Mouse (Mus musculus) myocyte (in vitro differentiated cells): ENCODE measurements around the gene Asz1.

ENCODE experiments used
- CEBPB ChIP-seq: IDR thresholded peaks from 2 replicates; pipeline ENCODE4 v1.6.1; 2011; ENCODE audit warnings: mild to moderate bottlenecking, moderate library complexity; ENCODE audit not compliant: poor library complexity, insufficient read depth, severe bottlenecking
- E2F4 ChIP-seq: IDR thresholded peaks from one replicate; pipeline ENCODE4 v1.6.1; 2011; ENCODE audit warnings: mild to moderate bottlenecking, control low read depth, moderate library complexity; ENCODE audit not compliant: insufficient read depth
- MYOD1 ChIP-seq, 3 experiments: IDR thresholded peaks; one replicate each; pipeline ENCODE4 v1.6.1; 2011; ENCODE audit warnings: control low read depth in 2 of 3, low read depth in 2 of 3, mild to moderate bottlenecking in 2 of 3, moderate library complexity in 1 of 3; ENCODE audit not compliant: insufficient read length in 2 of 3, control insufficient read depth in 1 of 3
- MYOG ChIP-seq, 3 experiments: IDR thresholded peaks; one replicate each; pipeline ENCODE4 v1.6.1; 2011; ENCODE audit warnings: control low read depth in 2 of 3, low read depth in 2 of 3, mild to moderate bottlenecking in 2 of 3; ENCODE audit not compliant: insufficient read length in 2 of 3, control insufficient read depth in 1 of 3, insufficient read depth in 1 of 3
- POLR2A ChIP-seq: IDR thresholded peaks from one replicate; pipeline ENCODE4 v1.6.1; 2011; ENCODE audit warnings: low read depth, mild to moderate bottlenecking, control low read depth, moderate library complexity; ENCODE audit not compliant: insufficient read length
- POLR2AphosphoS2 ChIP-seq: IDR thresholded peaks from one replicate; pipeline ENCODE4 v1.6.1; 2011; ENCODE audit warnings: low read depth, control low read depth; ENCODE audit not compliant: insufficient read length
- REST ChIP-seq: IDR thresholded peaks from one replicate; pipeline ENCODE4 v1.6.1; 2011; ENCODE audit warnings: mild to moderate bottlenecking, control low read depth, moderate library complexity; ENCODE audit not compliant: insufficient read depth, insufficient read length
- SRF ChIP-seq: IDR thresholded peaks from one replicate; pipeline ENCODE4 v1.6.1; 2011; ENCODE audit warnings: low read depth; ENCODE audit not compliant: control insufficient read depth, insufficient read length
- USF1 ChIP-seq: IDR thresholded peaks from one replicate; pipeline ENCODE4 v1.6.1; 2011; ENCODE audit warnings: low read depth, mild to moderate bottlenecking, control low read depth, moderate library complexity

DNA sequence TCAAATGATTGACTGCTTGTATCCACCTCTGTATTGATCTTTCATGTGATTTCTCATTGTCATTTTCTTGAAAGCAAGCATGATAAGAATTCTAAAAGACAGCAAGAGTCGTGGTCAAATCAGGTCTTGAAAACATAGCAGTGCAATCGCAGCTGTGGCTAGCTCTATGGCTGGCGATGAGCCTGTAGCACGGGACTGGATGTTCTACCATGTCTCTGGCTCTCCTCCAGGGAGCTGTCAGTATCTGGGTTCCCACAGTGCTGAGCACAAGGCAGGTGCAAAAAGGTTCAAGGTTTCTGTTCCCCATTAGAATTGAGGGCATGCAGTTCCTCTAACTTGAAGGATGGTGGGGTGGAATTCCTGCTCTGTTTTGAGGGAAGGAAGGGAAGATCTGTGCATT lies 44.2 kb upstream of the Asz1 start:
- TF ChIP-seq USF1 (no peak), MYOD1 (IDR thresholded peaks at IDR 0.05; ENCODE audit: control insufficient read depth in 1 of 3, insufficient read length in 2 of 3, low read depth in 2 of 3) (no peak), POLR2AphosphoS2 (no peak), POLR2A (no peak), CEBPB (no peak), REST (no peak), E2F4 (no peak), MYOG (IDR thresholded peaks at IDR 0.05; ENCODE audit: control insufficient read depth in 1 of 3, insufficient read depth in 1 of 3, insufficient read length in 2 of 3, low read depth in 2 of 3) (no peak), SRF (no peak)
